Mouse (Mus musculus): Measurements from ENCODE around the gene Smim4. TPM values are rescaled to one million over a fixed set of nuclear protein-coding genes. Genes with fewer than 3 reads are reported as not detected.

Smim4 gene
- polyA plus RNA-seq, 3 experiments from 2014 or later, result 48.6 to 86.1 (median 85.5) TPM

- ATAC-seq, result no peak
Measured at GRCm38 (mm10) chr14:31138219-31138896, 9.6 kb upstream of the Smim4 start.

- no peak for ATAC-seq
Measured at GRCm38 (mm10) chr14:31137791-31138190, 9.0 kb upstream of the Smim4 start.

DNA sequence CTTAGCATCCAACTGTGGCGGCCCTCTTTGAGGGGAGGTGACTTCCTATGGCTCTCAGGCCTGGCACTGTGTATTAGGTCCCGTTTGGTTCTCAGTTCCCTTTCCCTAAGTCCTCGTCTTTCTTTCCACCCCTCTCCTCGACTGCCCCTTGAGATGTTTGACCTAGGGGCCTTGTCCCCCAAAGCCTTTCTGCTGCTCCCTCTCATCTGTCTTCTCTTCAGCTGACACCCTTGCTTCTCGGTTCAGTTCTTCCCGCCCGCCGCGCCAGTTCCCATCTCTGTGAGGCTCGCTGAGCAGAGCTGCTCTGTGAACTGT is 8.5 kb upstream of the Smim4 start:
- ATAC-seq, result no peak

DNA sequence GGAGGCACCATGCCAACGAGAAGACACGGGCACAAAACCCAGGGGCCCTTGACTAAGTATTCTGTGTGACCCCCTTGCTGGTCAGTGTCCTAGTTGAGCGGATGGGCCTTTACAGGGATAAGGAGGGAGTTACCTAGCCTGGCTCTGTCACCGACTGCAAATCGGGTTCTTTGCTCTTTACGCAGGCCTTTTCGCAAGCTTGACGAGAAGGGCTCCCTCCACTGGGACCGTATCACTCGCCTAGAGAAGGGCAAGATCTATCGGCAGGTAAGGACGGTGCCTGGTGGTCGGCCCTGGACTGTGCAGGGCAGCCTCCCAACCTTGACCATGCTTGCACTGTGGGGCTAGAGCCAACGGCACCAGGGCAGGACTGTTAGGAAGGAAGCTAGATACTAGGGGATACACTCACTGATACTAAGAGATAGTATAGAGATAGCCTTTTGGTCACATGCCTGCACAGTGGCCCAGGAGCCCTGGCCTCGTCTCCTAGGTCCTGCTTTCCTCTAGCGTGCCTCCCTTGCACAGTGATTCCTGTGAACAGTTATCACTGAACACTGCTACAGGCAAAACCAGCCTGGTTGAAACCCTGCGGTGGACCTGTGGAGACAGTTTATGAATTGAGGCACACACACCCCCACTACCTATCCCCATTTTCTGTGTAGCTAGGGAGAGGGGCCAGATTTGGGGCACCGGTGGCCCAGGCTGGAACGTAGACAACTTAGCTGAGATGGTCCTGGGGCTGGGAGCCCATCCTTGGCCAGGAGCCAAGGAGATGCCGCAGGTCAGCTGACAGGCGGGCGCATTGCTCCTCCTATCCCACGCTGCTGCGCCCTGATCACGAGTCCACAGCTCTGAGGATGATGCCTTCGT is 7.9 kb upstream of the Smim4 start:
- no peak for ATAC-seq

DNA sequence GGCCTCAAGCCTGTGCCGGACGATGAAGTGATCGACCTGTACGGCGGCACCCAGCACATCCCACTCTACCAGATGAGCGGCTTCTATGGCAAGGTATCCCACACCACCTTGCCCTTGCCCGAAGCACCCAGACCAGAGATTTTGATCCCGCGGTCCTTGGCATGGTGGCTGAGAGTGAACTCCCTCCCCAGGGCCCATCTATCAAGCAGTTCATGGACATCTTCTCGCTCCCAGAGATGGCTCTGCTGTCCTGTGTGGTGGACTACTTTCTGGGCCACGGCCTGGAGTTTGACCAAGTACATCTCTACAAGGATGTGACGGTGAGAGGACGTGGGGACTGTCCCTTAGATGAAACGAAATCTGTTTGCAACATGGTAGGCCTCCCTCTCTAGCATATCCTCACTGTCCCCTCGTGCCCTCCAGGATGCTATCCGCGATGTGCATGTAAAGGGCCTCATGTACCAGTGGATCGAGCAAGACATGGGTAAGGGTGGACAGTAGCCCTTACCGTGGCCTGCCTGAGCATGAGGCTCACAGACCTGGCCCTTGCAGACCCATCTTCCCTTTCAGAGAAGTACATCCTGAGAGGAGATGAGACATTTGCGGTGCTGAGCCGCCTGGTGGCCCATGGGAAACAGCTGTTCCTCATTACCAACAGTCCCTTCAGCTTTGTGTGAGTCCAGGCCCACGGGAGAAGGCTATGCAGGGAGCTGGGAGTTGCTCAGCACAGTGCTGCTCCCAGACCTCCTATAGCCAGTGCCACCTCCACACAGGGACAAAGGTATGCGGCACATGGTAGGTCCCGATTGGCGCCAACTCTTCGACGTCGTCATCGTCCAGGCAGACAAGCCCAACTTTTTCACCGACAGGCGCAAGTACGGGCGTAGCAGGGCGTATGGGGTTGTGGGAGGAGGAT is 7.0 kb upstream of the Smim4 start:
- no peak for ATAC-seq

- ATAC-seq, result no peak
Measured at GRCm38 (mm10) chr14:31134015-31135000, 5.6 kb upstream of the Smim4 start.

DNA sequence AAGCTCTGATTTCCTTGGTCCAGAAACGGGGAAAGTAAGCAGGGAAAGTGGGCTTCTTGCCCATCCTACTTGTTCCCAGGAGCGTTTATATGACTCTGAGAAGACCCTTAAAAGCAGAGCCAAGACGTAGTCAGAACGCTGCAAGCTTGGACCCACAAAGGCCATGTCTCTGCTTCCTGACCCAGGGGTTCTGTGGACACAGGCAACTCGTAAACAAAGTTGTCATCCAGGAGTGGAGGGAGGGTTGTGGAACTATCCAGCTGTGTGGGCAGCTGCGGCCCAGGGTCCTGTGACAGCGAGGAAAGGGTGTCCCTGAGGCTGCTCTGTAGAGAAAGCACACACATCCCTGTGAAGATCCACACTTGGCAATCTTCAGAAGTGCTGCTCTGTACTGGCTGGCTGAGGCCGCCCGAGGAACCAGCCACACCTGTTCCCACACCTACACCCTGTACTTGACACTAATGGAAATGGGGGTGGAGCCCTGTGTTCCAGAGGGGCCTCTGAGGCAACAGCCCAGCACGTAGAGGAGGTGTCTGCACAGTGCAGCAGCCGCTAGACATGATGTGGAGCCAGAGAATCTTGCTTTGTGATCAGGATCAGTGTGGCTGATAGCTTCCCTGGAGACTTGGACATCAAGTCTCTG is 4.4 kb upstream of the Smim4 start:
- no peak for ATAC-seq

DNA sequence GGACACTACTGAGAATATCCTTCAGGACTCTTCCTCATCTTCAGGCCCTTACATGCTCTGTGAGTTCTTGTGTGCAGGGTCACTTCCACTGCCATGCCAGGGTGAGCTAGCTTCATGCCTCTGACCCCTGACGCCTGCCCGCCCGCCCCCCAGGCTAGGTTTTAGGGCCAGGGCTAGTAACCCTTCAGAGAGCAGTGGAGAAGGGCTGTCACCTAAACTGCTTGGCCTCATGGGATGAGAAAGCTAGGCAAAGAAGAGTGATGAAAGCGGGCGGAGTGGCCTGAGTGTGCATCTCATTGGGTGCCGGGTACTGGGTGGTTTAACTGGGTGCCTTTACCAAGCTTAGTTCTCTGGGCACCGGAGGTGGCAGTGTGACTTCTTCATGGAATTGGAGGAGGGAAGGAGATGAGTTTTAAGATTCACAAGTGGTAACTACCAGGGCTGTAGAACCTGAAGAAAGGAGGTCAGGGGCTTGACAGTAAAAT is 3.8 kb upstream of the Smim4 start:
- no peak for ATAC-seq

DNA sequence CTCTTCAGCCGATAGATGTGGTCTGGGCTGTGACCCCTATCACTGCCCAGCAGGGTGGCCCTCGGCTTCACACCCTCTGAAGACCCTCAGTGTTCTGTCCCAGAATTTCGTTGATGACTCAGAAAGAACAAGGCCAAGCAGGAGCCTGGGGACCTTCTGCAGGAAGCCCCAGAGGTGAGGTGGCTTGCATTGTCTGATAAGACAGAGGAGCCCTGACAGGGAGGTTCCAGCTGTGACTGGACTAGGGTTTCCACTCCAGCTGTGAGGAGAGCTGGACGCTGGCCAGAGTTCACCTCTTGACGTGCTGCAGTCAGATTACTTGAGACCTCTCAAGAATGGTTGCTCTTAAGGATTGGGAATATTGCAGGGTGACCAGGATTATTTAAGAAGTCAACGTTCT is 3.3 kb upstream of the Smim4 start:
- no peak for ATAC-seq

GRCm38 (mm10) chr14:31131272-31131821 is 2.6 kb upstream of the Smim4 start:
- ATAC-seq, result no peak

GRCm38 (mm10) chr14:31130236-31131220 is 1.8 kb upstream of the Smim4 start, which contains the start of gene Nt5dc2:
TSS of gene Nt5dc2 (plus strand) at chr14:31131053.
- no peak for ATAC-seq

DNA sequence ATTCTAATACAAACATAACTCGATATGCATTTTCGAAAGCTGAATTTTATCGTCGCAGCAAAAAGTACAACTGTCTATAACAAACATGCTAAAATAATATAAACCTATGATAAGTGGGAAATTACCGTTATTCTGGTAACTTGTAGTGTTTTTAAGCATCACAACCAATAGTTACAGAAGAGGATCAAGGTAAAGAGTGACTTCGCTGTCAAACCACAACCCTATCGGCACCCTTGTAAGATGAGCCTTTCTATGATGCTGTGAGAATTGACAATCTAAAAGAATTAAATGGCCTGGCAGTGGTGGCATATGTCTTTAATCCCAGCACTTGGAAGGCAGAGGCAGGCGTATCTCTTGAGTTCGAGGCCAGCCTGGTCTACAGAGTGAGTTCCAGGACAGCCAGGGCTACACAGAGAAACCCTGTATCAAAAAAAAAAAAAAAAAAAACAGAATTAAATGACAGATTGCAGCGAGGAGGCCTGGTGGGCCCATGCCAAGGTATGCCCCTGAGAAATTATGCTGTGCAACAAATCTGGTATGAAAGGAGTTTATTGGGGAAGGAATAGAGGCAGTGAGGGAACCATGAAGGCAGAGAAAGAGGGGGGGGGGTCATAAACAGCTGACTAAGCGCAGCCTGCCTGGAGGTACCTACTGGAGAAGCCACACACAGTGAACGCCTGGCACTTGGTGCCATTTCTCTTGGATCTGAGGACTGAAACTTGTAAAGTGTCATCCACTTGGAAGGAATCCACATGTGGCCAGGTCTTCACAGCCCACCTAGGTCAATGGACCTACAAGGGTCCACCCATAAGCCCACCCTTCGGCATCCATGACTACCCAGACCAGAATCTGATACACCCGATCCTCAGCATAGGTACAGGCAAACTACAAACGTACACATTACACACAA is 825 bp upstream of the Smim4 start:
- ATAC-seq, result no peak

GRCm38 (mm10) chr14:31128101-31128825 is 493 bp downstream of the Smim4 start:
- ATAC-seq, result peak; percentile 40

- no peak for ATAC-seq
Measured at GRCm38 (mm10) chr14:31126826-31127225, 1.9 kb downstream of the Smim4 start.

- no peak for ATAC-seq
Measured at GRCm38 (mm10) chr14:31125106-31126075, 3.4 kb downstream of the Smim4 start.

GRCm38 (mm10) chr14:31115522-31115921 is 13.2 kb downstream of the Smim4 start:
- no peak for ATAC-seq
